Mouse (Mus musculus): ENCODE measurements around the gene Ak4. TPM values are rescaled to one million over a fixed set of nuclear protein-coding genes. Genes with fewer than 3 reads are reported as not detected.
"Not testable (repeated sequence)": the region's sequence is repeated elsewhere in the genome, so short reads cannot be mapped to it uniquely, and the experiment has no call there.

Ak4 gene
- polyA plus RNA-seq, 1 experiment from 2014 or later, result 9.5 TPM

DNA sequence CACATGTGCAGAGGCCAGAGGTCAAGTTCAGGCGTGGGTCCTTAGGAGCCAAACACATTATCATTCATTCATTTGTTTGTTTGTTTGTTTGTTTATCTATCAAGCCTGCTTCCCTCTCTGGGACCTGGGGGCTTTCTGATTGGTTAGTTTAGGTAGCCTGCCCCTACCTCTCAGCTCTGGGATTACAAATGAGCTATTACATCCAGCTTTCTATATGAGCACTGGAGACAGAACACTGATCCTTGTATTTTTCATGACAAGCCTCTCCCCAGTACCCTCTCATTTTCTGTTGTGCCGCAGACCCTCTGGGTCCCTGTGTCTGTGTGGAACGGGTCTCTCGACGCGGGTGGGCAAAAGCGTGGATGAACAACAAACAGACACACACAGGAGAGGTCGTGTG lies 30.8 kb upstream of the Ak4 start:
- H3K27me3 ChIP-seq (replicated peaks; ENCODE audit: control insufficient read depth, insufficient read depth, low read length), result no peaks in the 10 kb centered on the region
- H3K27ac ChIP-seq (ENCODE audit: low read depth), result no peak overlapping the region
- no peaks in the 10 kb centered on the region for H3K4me1 ChIP-seq (replicated peaks; ENCODE audit: control insufficient read depth, insufficient read depth, low read length)
- no peaks in the 10 kb centered on the region for H3K36me3 ChIP-seq (ENCODE audit: control insufficient read depth, insufficient read depth, low read length)
- no peak overlapping the region for H3K9ac ChIP-seq (ENCODE audit: low read length)
- no peak overlapping the region for H3K4me2 ChIP-seq (ENCODE audit: low read length)
- H3K9me3 ChIP-seq (ENCODE audit: control insufficient read depth, low read length), result no peaks in the 10 kb centered on the region
- DNase-seq (ENCODE audit: low spot score), result no peak
- WGBS, result 89% methylated on average over 8 of the region's 8 CpGs
- H3K4me3 ChIP-seq (ENCODE audit: low read depth, low read length), result no peak overlapping the region
- no peak for ATAC-seq (replicated peaks; ENCODE audit: low FRiP score, low TSS enrichment, low read depth)

GRCm38 (mm10) chr4:101388656-101389055 lies 30.4 kb upstream of the Ak4 start:
- not testable (repeated sequence) for DNase-seq (ENCODE audit: low spot score); H3K27ac ChIP-seq (ENCODE audit: low read depth); H3K27me3 ChIP-seq (replicated peaks; ENCODE audit: control insufficient read depth, insufficient read depth, low read length); H3K9ac ChIP-seq (ENCODE audit: low read length); H3K36me3 ChIP-seq (ENCODE audit: control insufficient read depth, insufficient read depth, low read length); H3K4me2 ChIP-seq (ENCODE audit: low read length); H3K9me3 ChIP-seq (ENCODE audit: control insufficient read depth, low read length); ATAC-seq (replicated peaks; ENCODE audit: low FRiP score, low TSS enrichment, low read depth); H3K4me1 ChIP-seq (replicated peaks; ENCODE audit: control insufficient read depth, insufficient read depth, low read length); H3K4me3 ChIP-seq (ENCODE audit: low read depth, low read length)
- 82% methylated on average over 6 of the region's 6 CpGs for WGBS

GRCm38 (mm10) chr4:101392229-101392628 lies 26.8 kb upstream of the Ak4 start:
- H3K4me2 ChIP-seq (ENCODE audit: low read length), result no peak overlapping the region
- H3K36me3 ChIP-seq (ENCODE audit: control insufficient read depth, insufficient read depth, low read length), result no peaks in the 10 kb centered on the region
- no peaks in the 10 kb centered on the region for H3K4me1 ChIP-seq (replicated peaks; ENCODE audit: control insufficient read depth, insufficient read depth, low read length)
- no peaks in the 10 kb centered on the region for H3K27me3 ChIP-seq (replicated peaks; ENCODE audit: control insufficient read depth, insufficient read depth, low read length)
- no peaks in the 10 kb centered on the region for H3K9me3 ChIP-seq (ENCODE audit: control insufficient read depth, low read length)
- 49% methylated on average over 2 of the region's 2 CpGs for whole genome bisulfite sequencing
- H3K4me3 ChIP-seq (ENCODE audit: low read depth, low read length), result no peak overlapping the region
- H3K27ac ChIP-seq (ENCODE audit: low read depth), result no peak overlapping the region
- DNase-seq (ENCODE audit: low spot score), result peak; percentile 58
- H3K9ac ChIP-seq (ENCODE audit: low read length), result no peak overlapping the region
- no peak for ATAC-seq (replicated peaks; ENCODE audit: low FRiP score, low TSS enrichment, low read depth)

DNA sequence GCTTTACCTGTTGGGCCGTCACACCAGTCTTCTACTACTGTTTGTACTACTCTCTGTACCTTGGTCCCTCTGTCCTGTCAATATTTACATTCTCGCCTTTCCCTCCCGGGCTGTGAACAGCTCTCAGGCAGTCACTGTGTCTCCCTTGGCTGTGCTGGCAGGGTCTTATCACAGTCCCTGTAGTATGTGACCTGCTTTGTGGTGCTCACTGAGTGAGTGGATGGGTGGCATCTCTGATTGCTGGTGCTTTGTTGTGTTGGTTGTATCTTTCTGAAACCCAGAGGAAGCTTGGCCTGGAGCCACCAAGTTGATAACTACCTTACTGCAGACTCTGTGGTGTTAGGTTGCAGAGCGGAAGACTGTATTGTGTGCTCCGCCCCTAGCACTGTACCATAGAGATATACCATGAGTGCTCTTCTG lies 25.8 kb upstream of the Ak4 start:
- DNase-seq (ENCODE audit: low spot score), result peak; percentile 55

GRCm38 (mm10) chr4:101395021-101395533 lies 24.0 kb upstream of the Ak4 start:
- no peak for DNase-seq (ENCODE audit: low spot score)

More for the DNA sequence above, 25.8 kb upstream of the Ak4 start:
- ATAC-seq (replicated peaks; ENCODE audit: low FRiP score, low TSS enrichment, low read depth), result peak; percentile 90
- WGBS, result 52% methylated on average over 5 of the region's 5 CpGs
- H3K9me3 ChIP-seq (ENCODE audit: control insufficient read depth, low read length), result no peaks in the 10 kb centered on the region
- no peak overlapping the region for H3K4me3 ChIP-seq (ENCODE audit: low read depth, low read length)
- no peaks in the 10 kb centered on the region for H3K27me3 ChIP-seq (replicated peaks; ENCODE audit: control insufficient read depth, insufficient read depth, low read length)
- no peak overlapping the region for H3K27ac ChIP-seq (ENCODE audit: low read depth)
- no peak overlapping the region for H3K9ac ChIP-seq (ENCODE audit: low read length)
- H3K4me1 ChIP-seq (replicated peaks; ENCODE audit: control insufficient read depth, insufficient read depth, low read length), result no peaks in the 10 kb centered on the region
- no peak overlapping the region for H3K4me2 ChIP-seq (ENCODE audit: low read length)
- H3K36me3 ChIP-seq (ENCODE audit: control insufficient read depth, insufficient read depth, low read length), result no peaks in the 10 kb centered on the region

DNA sequence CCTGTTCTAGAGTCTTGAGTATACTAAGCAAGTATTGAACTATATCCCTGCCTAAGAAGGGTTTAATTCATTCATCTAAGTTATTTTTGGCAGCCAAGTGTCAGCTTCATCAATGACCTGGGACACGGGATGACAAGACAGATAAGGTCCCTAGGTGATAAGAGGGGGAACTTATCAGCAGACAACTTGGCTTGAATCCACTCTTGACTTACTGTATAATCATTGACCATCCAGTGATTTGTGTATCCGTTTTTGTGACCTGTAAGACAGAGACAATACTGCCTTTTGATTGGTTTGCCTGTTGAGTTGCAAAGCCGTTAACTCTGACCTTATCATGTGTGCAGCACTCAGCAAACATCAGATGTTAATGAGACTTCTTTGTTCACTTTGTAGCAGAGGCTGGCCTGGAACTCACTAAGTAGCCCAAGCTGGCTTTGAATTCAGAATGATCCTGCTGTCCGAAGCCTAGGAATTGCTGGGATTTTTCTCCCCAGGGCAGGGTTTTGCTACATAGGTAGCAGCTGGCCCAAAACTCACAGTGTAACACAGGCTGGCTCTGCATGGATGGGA lies 19.0 kb upstream of the Ak4 start:
- no peaks in the 10 kb centered on the region for H3K27me3 ChIP-seq (replicated peaks; ENCODE audit: control insufficient read depth, insufficient read depth, low read length)
- H3K27ac ChIP-seq (ENCODE audit: low read depth), result no peak overlapping the region
- 0 out of 2 replicates have a peak, but pooled peaks cover 2% of the 10 kb centered on the region for H3K9me3 ChIP-seq (ENCODE audit: control insufficient read depth, low read length)
- no peak for ATAC-seq (replicated peaks; ENCODE audit: low FRiP score, low TSS enrichment, low read depth)
- no peak overlapping the region for H3K9ac ChIP-seq (ENCODE audit: low read length)
- no peak overlapping the region for H3K4me3 ChIP-seq (ENCODE audit: low read depth, low read length)
- H3K4me2 ChIP-seq (ENCODE audit: low read length), result no peak overlapping the region
- H3K36me3 ChIP-seq (ENCODE audit: control insufficient read depth, insufficient read depth, low read length), result no peaks in the 10 kb centered on the region
- WGBS, result 66% methylated on average over 4 of the region's 4 CpGs
- 0 out of 2 replicates have a peak, but pooled peaks cover 1% of the 10 kb centered on the region for H3K4me1 ChIP-seq (replicated peaks; ENCODE audit: control insufficient read depth, insufficient read depth, low read length)
- DNase-seq (ENCODE audit: low spot score), result no peak

More at GRCm38 (mm10) chr4:101395021-101395533, 24.0 kb upstream of the Ak4 start:
- Histone ChIP-seq H3K4me1 (replicated peaks; ENCODE audit: control insufficient read depth, insufficient read depth, low read length) (no peaks in the 10 kb centered on the region), H3K36me3 (ENCODE audit: control insufficient read depth, insufficient read depth, low read length) (no peaks in the 10 kb centered on the region), H3K4me3 (ENCODE audit: low read depth, low read length) (no peak overlapping the region), H3K9me3 (ENCODE audit: control insufficient read depth, low read length) (no peaks in the 10 kb centered on the region), H3K27ac (ENCODE audit: low read depth) (no peak overlapping the region), H3K27me3 (replicated peaks; ENCODE audit: control insufficient read depth, insufficient read depth, low read length) (no peaks in the 10 kb centered on the region), H3K9ac (ENCODE audit: low read length) (no peak overlapping the region), H3K4me2 (ENCODE audit: low read length) (no peak overlapping the region)
- WGBS, result 84% methylated on average over 8 of the region's 8 CpGs
- ATAC-seq (replicated peaks; ENCODE audit: low FRiP score, low TSS enrichment, low read depth), result no peak

GRCm38 (mm10) chr4:101401945-101402344 lies 17.1 kb upstream of the Ak4 start:
- ATAC-seq (replicated peaks; ENCODE audit: low FRiP score, low TSS enrichment, low read depth), result no peak
- 90% methylated on average over 1 of the region's 1 CpGs for WGBS

DNA sequence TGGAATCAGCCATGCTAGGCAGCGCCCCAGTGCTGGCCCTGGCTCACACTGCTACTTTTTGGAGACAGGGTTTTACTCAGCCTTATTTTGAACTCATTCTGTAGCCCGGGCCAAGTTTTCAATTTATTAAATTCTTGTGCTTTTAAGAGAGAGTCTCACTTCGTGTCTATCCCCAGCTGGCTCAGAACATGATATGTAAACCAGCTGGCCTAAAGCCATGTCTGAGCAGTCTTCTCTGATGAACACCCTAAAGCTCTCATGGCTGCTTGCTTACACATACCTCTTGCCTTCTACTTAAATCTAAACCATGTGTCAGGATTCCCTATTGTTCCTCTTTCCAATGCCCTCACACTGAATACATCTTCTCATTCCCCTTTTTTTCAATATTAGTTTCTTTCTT lies 14.2 kb upstream of the Ak4 start:
- H3K9me3 ChIP-seq (ENCODE audit: control insufficient read depth, low read length), result 0 out of 2 replicates have a peak, but pooled peaks cover 2% of the 10 kb centered on the region
- H3K36me3 ChIP-seq (ENCODE audit: control insufficient read depth, insufficient read depth, low read length), result no peaks in the 10 kb centered on the region
- H3K4me2 ChIP-seq (ENCODE audit: low read length), result no peak overlapping the region
- no peak for DNase-seq (ENCODE audit: low spot score)
- no peak for ATAC-seq (replicated peaks; ENCODE audit: low FRiP score, low TSS enrichment, low read depth)
- H3K4me3 ChIP-seq (ENCODE audit: low read depth, low read length), result no peak overlapping the region
- H3K27ac ChIP-seq (ENCODE audit: low read depth), result no peak overlapping the region
- H3K27me3 ChIP-seq (replicated peaks; ENCODE audit: control insufficient read depth, insufficient read depth, low read length), result no peaks in the 10 kb centered on the region
- 0 out of 2 replicates have a peak, but pooled peaks cover 3% of the 10 kb centered on the region for H3K4me1 ChIP-seq (replicated peaks; ENCODE audit: control insufficient read depth, insufficient read depth, low read length)
- WGBS, result 53% methylated on average over 3 of the region's 3 CpGs
- H3K9ac ChIP-seq (ENCODE audit: low read length), result no peak overlapping the region

More at GRCm38 (mm10) chr4:101401945-101402344, 17.1 kb upstream of the Ak4 start:
- H3K4me1 ChIP-seq (replicated peaks; ENCODE audit: control insufficient read depth, insufficient read depth, low read length), result 0 out of 2 replicates have a peak, but pooled peaks cover 3% of the 10 kb centered on the region
- H3K9me3 ChIP-seq (ENCODE audit: control insufficient read depth, low read length), result 0 out of 2 replicates have a peak, but pooled peaks cover 2% of the 10 kb centered on the region
- no peak overlapping the region for H3K4me3 ChIP-seq (ENCODE audit: low read depth, low read length)
- H3K9ac ChIP-seq (ENCODE audit: low read length), result no peak overlapping the region
- no peaks in the 10 kb centered on the region for H3K27me3 ChIP-seq (replicated peaks; ENCODE audit: control insufficient read depth, insufficient read depth, low read length)
- no peaks in the 10 kb centered on the region for H3K36me3 ChIP-seq (ENCODE audit: control insufficient read depth, insufficient read depth, low read length)
- DNase-seq (ENCODE audit: low spot score), result no peak
- H3K4me2 ChIP-seq (ENCODE audit: low read length), result no peak overlapping the region
- H3K27ac ChIP-seq (ENCODE audit: low read depth), result no peak overlapping the region
